Comparison of ENCODE assay signal across 8 mouse cellular contexts in the genomic region with DNA sequence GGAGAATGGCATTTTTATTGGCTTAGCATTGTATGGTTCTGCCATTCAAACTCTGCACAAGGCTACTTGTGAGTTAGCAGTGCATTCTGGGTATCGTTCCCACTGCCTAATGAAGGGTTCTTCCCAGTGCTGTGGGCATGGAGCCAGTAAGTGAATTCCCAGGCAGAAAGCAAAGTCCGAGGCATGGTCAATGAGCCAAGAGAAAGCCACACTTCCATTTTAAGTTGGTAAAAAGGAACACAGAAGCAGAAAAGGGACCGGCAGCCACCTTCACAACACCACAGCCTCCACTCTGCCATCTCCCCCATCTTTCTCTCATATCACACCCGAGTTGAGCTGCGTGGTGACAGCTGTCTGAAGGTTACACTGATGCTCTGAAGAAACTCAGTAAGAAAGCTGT.
A peak's percentile ranks its signal among the peaks of the same experiment; 100 is the strongest.
DNase-seq lines count a peak whose midpoint lies in the region; ATAC-seq lines count a peak whose summit lies in the region.

No protein-coding gene starts in this region.

- no peak overlapping the region for H3K9ac ChIP-seq in lung, embryonic 15.5 days
- no peak overlapping the region for H3K9ac ChIP-seq in limb, embryonic 13.5 days

- no peak overlapping the region for H3K4me3 ChIP-seq in lung, embryonic 15.5 days
- H3K4me3 ChIP-seq in limb, embryonic 13.5 days = no peak overlapping the region

- no peak for DNase-seq in lung, adult 18-20 months
- DNase-seq in frontal cortex, postnatal 14 days (ENCODE audit: low spot score in 2 of 2) = peak; percentile 23 to 27
- peak; percentile 61 to 73 for DNase-seq in heart, postnatal 36 days
- DNase-seq in yolk sac, embryonic 10.5 days (ENCODE audit: low spot score) = no peak
- DNase-seq in ovary, postnatal 36 days (ENCODE audit: low spot score) = no peak
- no peak for DNase-seq in cerebellum, adult 11 months

- peaks cover 19% of the 10 kb centered on the region for H3K4me1 ChIP-seq in lung, embryonic 15.5 days
- H3K4me1 ChIP-seq in limb, embryonic 13.5 days = peaks cover 83% of the 10 kb centered on the region

- 0 out of 2 replicates have a peak overlapping the region, but pooled peaks have one; percentile 3 for H3K4me2 ChIP-seq in lung, embryonic 15.5 days
- H3K4me2 ChIP-seq in limb, embryonic 13.5 days (replicated peaks) = peak overlapping the region; percentile 41

- no peaks in the 10 kb centered on the region for H3K27me3 ChIP-seq in lung, embryonic 15.5 days
- H3K27me3 ChIP-seq in limb, embryonic 13.5 days = 0 out of 2 replicates have a peak, but pooled peaks cover 4% of the 10 kb centered on the region

- H3K9me3 ChIP-seq in lung, embryonic 15.5 days = no peaks in the 10 kb centered on the region
- no peaks in the 10 kb centered on the region for H3K9me3 ChIP-seq in limb, embryonic 13.5 days

- peak overlapping the region; percentile 32; the same call in 1 of the 2 replicates for H3K27ac ChIP-seq in lung, embryonic 15.5 days
- H3K27ac ChIP-seq in limb, embryonic 13.5 days = peak overlapping the region; percentile 85; the same call in 1 of the 2 replicates

- peak; percentile 46; the same call in 1 of the 2 replicates for ATAC-seq in lung, embryonic 15.5 days (ENCODE audit: borderline replicate concordance, extremely low read depth, low FRiP score, low TSS enrichment)
- peak; percentile 65 for ATAC-seq in limb, embryonic 13.5 days (ENCODE audit: low FRiP score, low read depth)

- no peaks in the 10 kb centered on the region for H3K36me3 ChIP-seq in lung, embryonic 15.5 days
- no peaks in the 10 kb centered on the region for H3K36me3 ChIP-seq in limb, embryonic 13.5 days

- WGBS in lung, embryonic 15.5 days = 33% methylated on average over 5 of the region's 5 CpGs
- 47% methylated on average over 5 of the region's 5 CpGs for WGBS in limb, embryonic 13.5 days

- intact Hi-C loops in heart, postnatal 36 days (cut with DNase I) = no loop called here

Comparison
In these comparisons a context has a peak if more than half of its experiments do, and no peak if none do; other contexts are left out.
1. DNase-seq: peak in frontal cortex, postnatal 14 days (2 of 2) and heart, postnatal 36 days (2 of 2); none in lung, adult 18-20 months (0 of 2), yolk sac, embryonic 10.5 days (single experiment), ovary, postnatal 36 days (single experiment) and cerebellum, adult 11 months (single experiment).